Mouse (Mus musculus) adrenal gland, postnatal 14 days (tissue): Measurements from ENCODE around the gene Gm572. TPM values are rescaled to one million over a fixed set of nuclear protein-coding genes. Genes with fewer than 3 reads are reported as not detected.

Experiments
- DNase-seq: peaks from one replicate; pipeline ENCODE4 v3.0.0; 2021; ENCODE audit warnings: mixed read lengths
- total RNA-seq: library from RNA; stranded (reverse); gene quantifications from 2 replicates; pipeline ENCODE4 v1.2.3, GENCODE M21; 2021

The Gm572 gene
- total RNA-seq, 1 experiment from 2014 or later = not detected

DNA sequence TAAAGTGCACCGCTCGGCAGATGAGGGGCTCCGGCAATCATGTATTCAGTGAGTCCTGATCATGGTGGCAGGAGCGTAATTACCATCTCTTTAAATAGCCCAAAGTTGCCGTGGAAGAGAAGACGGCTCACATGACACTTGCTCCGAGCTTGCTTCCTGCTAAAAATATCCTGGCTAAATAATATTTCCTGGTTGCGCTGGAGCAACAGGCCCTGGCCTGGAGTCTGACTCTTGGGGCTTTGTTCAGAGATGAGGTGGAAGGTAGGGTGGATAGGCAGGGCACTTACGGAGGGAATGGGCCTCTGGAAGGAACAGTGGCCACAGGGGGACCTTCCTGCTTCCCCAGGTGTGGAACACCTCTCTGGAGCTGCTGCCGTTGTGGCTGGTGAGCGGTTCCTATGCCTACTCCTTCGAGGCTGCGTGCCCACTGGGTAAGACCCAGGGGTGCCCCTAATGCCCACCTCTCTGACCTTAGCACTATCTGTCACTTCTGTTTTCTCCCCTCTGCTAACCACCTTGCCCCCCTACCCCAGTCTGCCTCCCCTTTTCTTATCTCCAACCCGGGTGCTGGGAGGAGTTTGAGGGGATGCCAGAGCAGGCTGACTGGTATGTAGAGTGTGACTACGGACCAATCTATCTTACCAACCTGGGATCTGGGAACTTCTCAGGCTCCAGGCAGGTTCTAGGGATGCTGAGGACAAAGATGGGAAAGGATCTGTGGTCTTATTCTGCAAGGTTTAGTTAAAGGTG, 24.1 kb downstream of the Gm572 start:
- DNase-seq = no peak

- no peak for DNase-seq
These were observed 28.3 kb downstream of the Gm572 start for GRCm38 (mm10) chr4:148671230-148671947.

DNA sequence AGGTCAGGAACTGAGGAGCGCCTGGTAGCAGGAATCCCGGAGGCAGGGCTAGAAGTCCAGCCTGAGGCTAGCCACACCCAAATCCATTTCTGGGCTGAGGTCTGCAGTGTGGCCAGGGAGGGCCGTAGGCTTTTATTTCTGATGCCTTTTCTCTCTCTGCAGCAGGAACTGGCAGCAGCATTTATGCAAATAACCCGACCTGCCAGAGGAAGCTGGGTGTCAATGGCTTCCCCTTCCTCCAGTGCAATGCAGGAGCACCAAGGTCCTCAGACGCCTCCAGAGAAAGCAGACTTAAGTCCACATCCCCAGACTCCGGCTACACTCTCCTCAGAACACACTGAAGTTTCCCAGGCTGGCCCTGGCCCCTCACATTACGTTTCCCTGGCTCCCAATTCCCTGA, 31.9 kb downstream of the Gm572 start:
- no peak for DNase-seq

DNA sequence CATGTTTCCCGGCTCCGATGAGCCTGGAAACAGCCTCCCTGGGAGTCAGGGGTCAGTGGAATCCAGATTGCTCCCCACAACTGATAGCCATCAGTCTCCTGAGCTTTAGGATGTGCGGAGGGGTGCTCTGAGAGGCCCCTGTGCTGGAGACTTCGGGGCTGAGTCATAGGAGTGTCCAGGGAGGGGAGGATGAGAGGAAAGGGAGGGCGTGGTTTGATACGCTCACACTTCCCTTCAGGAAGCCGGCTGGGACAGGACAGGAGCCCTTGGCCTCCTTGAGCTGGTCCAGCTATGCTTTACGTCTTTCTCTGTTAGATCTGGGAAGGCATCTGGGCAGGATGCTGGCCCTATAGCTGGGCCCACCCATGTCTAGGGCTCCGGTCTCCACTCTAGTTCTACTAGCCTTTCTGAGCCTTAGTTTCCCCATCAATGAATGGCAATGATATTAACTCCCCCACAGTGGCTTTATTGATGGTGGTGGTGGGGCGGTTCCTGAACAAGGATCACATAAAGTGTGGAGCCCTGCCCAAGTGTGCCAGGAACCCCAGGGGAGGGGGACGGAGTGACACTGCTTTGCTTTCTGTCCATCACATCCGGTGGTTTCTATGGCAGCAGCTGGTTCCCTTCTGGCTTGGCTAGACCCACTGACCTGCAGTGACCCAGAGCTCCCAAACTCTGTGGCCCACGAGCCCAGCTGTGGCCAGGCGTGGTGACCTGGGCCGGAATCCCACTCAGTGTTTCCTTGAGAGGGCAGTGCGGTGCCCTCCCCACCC, 33.3 kb downstream of the Gm572 start:
- DNase-seq = peak; percentile 67

GRCm38 (mm10) chr4:148676961-148677637, 34.0 kb downstream of the Gm572 start:
- peak; percentile 66 for DNase-seq

DNA sequence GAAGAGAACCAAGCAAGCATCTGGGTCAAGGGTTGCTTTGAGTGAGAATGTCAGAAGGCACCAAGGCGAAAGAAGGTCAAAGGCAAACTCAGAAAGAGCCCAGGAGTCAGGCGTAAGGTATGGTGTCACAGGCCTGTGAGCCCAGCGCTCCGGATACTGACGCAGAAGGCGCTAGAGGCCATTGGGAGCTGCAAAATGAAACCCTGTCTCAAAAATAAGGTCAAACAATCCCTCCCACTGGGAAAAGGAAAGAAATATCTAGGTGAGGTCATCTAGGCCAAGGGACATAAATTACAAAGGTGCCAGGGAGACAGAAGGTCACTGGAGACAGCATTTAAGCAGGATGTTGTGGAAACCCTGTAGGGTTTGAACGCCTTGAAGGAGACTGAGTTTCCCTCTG, 35.0 kb downstream of the Gm572 start:
- peak; percentile 56 for DNase-seq

DNA sequence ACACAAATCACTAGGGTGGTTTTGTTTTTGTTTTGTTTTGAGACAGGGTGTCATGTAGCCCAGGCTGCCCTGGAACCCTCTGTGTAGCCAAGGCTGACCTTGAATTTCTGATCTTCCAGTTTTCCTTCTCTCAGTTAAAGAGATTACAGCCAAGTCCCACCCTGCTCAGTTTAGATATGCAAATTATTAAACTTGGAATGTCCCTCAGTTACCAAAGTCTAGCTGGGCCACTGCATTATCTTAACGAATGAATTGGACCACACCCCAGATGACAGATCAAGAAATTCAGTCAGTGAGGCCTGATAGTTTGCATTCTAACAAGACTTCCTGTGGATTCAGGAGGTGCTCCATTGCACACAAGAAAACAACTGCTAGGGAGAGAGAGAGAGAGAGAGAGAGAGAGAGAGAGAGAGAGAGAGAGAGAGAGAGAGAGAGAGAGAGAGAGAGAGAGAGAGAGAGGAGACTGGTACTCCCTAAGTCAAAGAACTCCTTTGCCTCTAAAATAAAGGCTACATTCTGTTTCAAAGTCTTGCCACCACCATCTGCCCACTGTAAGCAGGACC, 37.5 kb downstream of the Gm572 start:
- DNase-seq = no peak

DNA sequence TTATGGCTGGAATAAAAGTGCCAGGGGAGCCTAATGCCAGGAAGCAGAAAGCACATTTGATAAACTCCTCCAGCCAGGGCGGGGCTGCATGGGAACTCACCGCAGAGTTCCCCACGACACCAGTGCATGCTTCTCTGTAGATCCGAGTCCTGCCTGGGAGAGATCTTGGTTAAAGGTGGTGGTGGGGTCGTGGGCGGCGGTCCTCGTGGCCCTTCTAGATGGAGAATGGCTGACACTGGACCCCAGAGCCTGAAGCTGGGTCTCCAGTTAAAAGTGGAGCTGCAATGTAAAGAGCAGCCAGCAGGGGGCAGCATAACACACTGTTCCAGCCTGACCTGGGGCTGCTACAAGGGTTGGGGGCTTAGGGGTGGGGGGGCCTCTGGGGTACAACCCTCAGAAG, 38.3 kb downstream of the Gm572 start:
- DNase-seq = peak; percentile 73

- no peak for DNase-seq
These were observed 39.8 kb downstream of the Gm572 start for GRCm38 (mm10) chr4:148682961-148683360.

DNA sequence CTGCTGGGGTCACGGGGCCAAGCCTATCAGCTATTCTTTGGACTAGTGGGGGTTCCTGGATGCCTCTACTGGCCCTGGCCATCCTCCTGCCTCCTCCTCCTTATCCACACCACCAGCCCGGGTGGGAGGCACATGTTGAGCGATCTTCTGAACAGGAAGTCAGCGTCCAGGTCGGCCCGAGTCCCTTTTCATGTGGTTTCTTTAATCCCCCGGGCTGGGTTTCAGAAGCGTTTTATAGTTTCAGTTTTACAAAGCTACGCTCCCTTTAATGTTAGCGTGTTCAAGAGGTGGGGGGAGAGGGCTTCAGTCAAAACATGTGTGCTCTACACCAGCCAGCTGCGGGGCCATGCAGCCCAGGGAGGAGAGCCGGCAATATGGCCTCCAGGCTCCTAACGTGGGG, 40.4 kb downstream of the Gm572 start:
- no peak for DNase-seq

DNA sequence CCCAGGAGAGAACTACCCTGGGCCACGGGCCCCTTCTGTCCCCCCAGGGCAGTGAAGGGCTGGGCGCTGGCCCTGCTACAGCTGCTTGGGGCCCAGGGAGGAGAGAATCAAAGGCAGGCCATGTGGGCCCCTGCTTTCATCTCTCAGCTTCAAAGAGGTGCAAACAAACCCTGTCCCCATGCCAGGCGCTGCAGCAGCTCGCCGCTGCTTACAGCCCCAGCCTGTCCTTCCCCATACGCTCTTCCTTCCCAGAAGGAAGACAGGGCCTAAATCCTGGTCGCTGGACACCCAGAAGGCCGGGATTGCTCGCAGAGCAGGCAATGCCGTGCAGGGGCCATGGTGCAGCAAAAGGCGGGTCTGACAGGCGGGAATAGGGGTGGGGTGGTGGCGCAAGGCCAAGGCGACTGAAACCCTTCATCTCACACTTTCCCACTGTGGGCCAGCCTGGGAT, 43.4 kb downstream of the Gm572 start:
- peak; percentile 56 for DNase-seq

- DNase-seq = no peak
These were observed 45.0 kb downstream of the Gm572 start for GRCm38 (mm10) chr4:148688091-148688490.

GRCm38 (mm10) chr4:148691185-148691584, 48.1 kb downstream of the Gm572 start:
- no peak for DNase-seq

DNA sequence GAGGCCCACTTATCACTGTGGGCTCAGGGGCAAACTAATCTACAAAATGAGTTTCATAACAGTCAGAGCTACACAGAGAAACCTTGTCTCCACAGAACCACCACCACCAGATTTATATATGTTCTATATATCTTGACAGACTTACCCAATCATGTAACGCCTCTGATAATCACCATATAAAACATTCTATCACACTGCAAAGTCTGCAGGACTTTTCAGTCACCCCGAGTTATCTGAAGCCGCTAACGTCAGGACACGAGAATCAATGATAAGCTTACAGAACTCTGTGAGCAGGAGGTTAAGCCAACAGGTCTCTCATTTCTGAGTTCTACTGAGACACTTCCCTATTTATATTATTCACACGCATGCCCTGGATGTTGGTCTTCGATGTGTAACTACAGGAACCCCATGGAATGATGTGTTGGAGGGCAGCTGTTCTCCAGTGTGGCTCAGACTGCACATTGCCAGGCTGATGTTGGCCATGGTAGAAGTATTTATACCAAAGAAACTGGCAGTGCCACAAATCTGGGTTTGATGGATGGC, 50.4 kb downstream of the Gm572 start:
- DNase-seq = no peak

DNA sequence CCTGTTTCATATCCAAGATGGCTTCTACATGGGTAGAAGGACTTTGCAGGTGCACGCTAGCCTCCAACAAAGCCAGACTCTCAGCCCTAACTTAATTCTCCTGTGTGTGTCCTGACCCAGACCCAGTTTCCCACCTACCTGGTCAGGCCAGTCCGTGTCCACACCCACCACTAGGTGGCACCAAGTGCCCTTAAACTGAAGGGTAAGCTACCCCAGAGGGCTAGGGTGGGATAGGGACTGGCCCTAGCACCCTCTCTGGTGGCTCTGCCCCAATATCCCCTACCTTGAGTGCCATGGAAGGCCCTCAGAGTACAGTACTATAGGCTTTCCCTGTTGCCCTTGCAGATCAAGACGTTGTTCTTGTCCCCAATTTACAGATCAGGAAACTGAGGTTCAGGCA, 61.6 kb downstream of the Gm572 start:
- peak; percentile 70 for DNase-seq

DNA sequence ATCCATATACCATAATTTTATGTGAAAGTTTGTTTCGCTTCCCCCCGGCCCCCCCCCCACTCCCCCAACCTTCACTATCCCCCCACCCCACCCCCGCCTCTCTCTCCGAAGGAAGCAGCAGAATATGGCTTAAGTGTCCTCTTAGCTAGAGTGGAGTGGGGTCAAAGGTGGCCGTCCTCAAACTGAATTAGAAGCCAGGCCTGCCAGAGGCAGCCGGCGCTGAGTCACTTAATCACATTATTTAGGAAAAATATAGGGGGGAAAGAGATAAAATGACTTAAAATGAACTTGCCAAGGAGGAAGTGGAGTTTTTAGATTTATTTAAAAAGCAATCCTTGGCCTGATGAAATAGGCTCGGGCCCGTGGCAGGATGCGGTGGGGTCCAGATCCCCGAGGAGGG, 65.7 kb downstream of the Gm572 start:
- DNase-seq = no peak

DNA sequence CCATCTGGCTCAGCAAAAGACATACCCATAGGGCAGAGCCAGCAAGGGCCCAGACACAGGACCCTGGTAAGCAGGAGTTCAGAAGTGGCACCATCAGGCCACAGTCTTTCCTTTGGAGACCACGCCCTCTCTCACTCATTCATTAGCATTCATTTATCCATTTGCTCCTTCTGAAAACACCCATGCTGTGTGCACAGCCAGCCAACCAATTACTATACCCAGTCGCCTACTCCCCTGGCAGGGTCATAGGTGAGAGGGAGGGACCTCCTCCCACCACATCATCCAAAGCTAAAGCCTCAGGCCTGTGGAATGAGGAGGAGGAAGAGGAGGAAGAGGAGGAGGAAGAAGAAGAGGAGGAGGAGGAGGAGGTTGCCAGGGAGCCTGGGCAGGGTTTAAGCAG, 67.3 kb downstream of the Gm572 start:
- DNase-seq = no peak

DNA sequence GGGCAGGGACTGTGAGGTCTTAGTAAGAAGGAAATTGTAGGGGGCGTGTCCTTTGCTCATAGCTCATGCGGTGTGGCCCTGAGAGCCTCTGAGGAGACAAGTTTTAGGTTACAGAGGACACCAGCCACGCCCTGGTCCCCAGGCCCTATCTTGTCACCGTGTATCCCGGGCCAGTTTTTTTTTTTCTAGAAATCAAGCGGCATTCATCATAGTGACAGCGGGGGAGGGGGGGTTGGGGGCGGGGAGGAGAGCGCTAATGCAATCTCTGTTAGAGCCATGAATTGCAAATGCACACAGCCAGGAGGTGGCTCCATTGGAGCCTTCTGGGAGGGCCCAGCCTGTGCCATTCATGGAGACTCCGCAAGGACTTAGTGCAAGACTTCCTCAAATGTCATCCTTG, 68.2 kb downstream of the Gm572 start:
- DNase-seq = no peak

- DNase-seq = peak; percentile 36
These were observed 69.5 kb downstream of the Gm572 start for GRCm38 (mm10) chr4:148712632-148713031.

DNA sequence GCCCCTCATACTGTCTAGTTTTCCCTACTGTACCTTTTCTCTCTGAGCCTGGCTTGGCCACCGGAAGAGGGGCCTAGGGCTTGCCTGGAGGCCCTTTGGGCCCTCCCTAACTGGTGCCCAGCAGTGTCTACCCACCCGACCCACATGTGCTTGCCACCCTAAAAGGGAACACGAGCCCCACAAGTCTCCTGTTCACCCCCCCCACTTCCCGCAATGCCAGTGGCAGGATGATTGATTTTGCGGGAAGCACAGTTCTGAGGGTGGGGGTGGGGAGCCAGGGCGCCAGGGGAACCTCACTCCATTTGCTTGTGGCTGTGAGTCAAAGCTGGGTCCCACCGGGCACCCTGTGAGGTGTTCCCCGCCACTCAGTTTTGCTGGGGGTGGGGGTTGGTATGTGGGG, 70.9 kb downstream of the Gm572 start:
- no peak for DNase-seq

DNA sequence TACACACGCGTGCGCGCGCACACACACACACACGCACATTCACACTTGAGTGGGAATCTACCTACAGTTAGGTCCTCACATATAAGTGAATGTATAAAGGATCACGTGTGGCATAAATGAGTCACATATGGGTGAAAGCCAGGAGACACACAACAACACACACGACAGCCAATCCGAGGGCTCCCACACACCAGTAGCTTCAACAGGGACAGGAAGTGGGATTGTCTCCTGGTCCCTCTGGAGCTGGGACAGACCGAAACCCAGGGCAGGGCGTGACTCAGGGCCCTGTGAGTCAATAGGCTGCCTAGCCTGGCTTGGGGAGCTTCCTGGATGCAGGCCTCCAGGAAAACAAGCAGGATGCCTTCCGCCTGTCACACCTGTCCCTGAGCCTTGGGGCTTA, 71.6 kb downstream of the Gm572 start:
- no peak for DNase-seq

DNA sequence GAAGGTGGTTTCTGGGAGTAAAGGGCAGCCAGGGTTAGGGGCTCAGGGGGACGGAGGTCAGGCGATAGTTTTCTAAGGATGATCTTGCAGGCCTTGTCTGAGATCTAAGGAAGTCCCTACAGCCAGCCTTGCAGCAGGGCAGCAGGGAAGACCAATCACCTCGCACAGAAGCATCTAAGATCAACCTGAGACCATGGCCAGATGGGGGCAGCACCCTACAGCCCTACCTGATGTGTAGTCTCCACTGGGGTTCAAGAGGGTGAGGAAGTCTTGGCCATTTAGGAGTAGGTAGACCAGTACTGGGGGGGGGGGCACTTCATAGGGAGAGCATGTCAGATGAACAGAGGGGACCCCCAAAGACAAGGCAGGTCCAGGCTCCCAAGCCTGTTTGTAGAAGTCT, 72.3 kb downstream of the Gm572 start:
- DNase-seq = no peak
